Mouse (Mus musculus) heart, embryonic 14.5 days (tissue): ENCODE measurements around the gene Glyctk. TPM values are rescaled to one million over a fixed set of nuclear protein-coding genes. Genes with fewer than 3 reads are reported as not detected.
A peak's percentile ranks its signal among the peaks of the same experiment; 100 is the strongest.

ENCODE experiments used
- microRNA counts: library from miRNA; unstranded; fragments of <30 nt; microRNA quantifications from one replicate; lab custom pipeline; 2016
- microRNA-seq: library from miRNA; unstranded; fragments of <30 nt; microRNA quantifications from one replicate; pipeline ENCODE4, GENCODE M21; 2016
- polyA plus RNA-seq: library from polyadenylated mRNA; unstranded; fragments of >200 nt; fragmentation: Nextera tagmentation; extraction: Ambion mirVana; gene quantifications from 2 replicates; pipeline ENCODE4 v1.2.1, GENCODE M21; 2014

The Glyctk gene
- polyA plus RNA-seq, 1 experiment from 2014 or later = 1.0 TPM

MicroRNA genes within 50 kb of the gene (microRNA counts, 519-probe panel; counts per million panel counts)
- microRNA mmu-let-7g (lab: Ali Mortazavi, UCI) = 8,448 counts per million, percentile 98 among the panel's probes with 10 or more counts

Small RNA genes lying within 50 kb of the gene (microRNA-seq; reads per million reads assigned to microRNA genes)
- gene Mir135a-1 = not detected
- 52,610 reads per million, percentile 99 among the genes with 10 or more reads in this experiment for gene Mirlet7g

Other genes with a start within 250 kb of the Glyctk start
- 0.05 TPM in 1 of 2 replicates, not detected in the other for gene Col6a5, start 197.5 kb downstream of the Glyctk start, polyA plus RNA-seq
- gene Col6a4, start 61.4 kb downstream of the Glyctk start, polyA plus RNA-seq = 0.16 TPM in 1 of 2 replicates, not detected in the other
- 19.6 and 22.6 TPM in 2 replicates for gene Wdr82, start 12.8 kb upstream of the Glyctk start, polyA plus RNA-seq
- gene Ppm1m, start 41.6 kb upstream of the Glyctk start, polyA plus RNA-seq = 19.1 and 19.4 TPM in 2 replicates
- 45.5 and 48.8 TPM in 2 replicates for gene Twf2, start 45.0 kb upstream of the Glyctk start, polyA plus RNA-seq
- 0.05 and 0.09 TPM in 2 replicates for gene Tlr9, start 64.5 kb upstream of the Glyctk start, polyA plus RNA-seq
- gene Alas1, start 90.5 kb upstream of the Glyctk start, polyA plus RNA-seq = 162 and 181 TPM in 2 replicates
- 24.0 and 24.3 TPM in 2 replicates for gene Poc1a, start 122.9 kb upstream of the Glyctk start, polyA plus RNA-seq
- gene Dusp7, start 210.5 kb upstream of the Glyctk start, polyA plus RNA-seq = 16.4 and 19.8 TPM in 2 replicates